Mouse (Mus musculus): Measurements from ENCODE around the gene Scn8a. TPM values are rescaled to one million over a fixed set of nuclear protein-coding genes. Genes with fewer than 3 reads are reported as not detected.

The Scn8a gene
- polyA plus RNA-seq, 1 experiment from 2014 or later, result 19.0 TPM

DNA sequence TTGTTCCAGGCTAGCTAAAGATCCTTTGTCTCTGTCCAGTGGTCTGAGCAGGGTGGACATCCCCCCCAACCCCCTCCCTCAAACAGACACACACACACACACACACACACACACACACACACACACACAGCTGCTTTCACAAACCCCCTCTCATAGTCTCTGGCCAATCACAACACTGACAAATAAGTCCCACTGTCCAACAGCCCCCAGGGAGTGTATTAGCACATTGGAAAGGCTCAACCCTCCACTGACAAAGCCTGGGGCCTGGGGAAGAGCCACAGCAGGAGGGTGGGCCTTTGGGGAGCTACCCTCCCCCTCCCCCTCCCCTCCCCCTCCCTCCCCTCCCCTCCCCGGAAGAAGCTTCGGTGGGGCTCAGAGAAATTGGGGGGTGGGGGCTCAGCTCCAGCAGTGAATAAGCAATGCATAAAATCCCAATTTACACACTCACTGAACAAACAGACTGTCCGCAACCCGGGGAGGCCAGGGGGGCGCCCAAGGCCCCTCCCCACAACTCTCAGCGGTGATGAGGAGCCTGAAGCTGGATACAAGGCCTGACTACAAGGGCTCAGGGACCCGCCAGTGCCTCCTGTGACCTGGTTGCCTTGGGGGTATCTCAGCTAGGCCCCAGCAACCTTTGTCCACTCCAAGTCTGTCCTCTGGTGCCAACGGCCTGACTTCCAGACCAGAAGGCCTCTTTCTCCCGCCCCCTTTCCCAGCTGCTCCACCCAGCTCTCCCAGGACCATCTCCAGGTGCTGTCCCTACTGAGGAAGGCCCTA, 197.4 kb downstream of the Scn8a start:
- H3K9me3 ChIP-seq (ENCODE audit: control insufficient read depth, low read length), result no peaks in the 10 kb centered on the region
- no peaks in the 10 kb centered on the region for H3K36me3 ChIP-seq (ENCODE audit: control insufficient read depth, insufficient read depth, low read length)
- peaks cover 41% of the 10 kb centered on the region for H3K4me1 ChIP-seq (ENCODE audit: control insufficient read depth, insufficient read depth, low read length)
- no peaks in the 10 kb centered on the region for H3K27me3 ChIP-seq (ENCODE audit: control insufficient read depth, insufficient read depth, low read length)
- ATAC-seq (ENCODE audit: low FRiP score, low TSS enrichment) (peak; percentile 69; the same call in 1 of the 2 replicates), DNase-seq (peak; percentile 62)
- WGBS, result 6% methylated on average over 7 of the region's 9 CpGs
- H3K4me2 ChIP-seq (ENCODE audit: low read length), result no peak overlapping the region
- no peak overlapping the region for H3K4me3 ChIP-seq (replicated peaks; ENCODE audit: low read depth, low read length)
- no peak overlapping the region for H3K9ac ChIP-seq (replicated peaks; ENCODE audit: low read length)
- 0 out of 2 replicates have a peak overlapping the region, but pooled peaks have one; percentile 26 for H3K27ac ChIP-seq (replicated peaks; ENCODE audit: low read depth, low read length)

DNA sequence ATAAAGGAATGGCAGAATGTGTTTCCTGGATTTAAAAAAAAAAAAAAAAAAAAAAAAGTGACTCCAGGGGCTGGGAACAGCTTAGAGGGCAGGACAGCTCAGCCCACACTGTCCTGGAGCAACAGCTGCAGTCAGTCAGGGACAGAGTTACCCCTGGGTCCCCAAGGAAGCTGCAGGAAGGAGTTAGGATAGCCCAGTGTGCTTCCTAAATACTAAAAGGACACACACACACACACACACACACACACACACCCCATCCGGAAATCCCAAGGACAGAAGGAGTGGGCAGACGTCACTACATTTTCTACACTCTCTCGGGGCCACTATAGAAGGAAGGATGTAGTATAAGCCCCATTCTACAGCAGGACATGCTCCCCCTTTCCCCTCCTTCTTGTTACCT, 198.4 kb downstream of the Scn8a start:
- Histone ChIP-seq H3K9me3 (ENCODE audit: control insufficient read depth, low read length) (no peaks in the 10 kb centered on the region), H3K4me3 (replicated peaks; ENCODE audit: low read depth, low read length) (no peak overlapping the region), H3K27me3 (ENCODE audit: control insufficient read depth, insufficient read depth, low read length) (no peaks in the 10 kb centered on the region), H3K4me1 (ENCODE audit: control insufficient read depth, insufficient read depth, low read length) (peaks cover 41% of the 10 kb centered on the region), H3K27ac (replicated peaks; ENCODE audit: low read depth, low read length) (no peak overlapping the region), H3K4me2 (ENCODE audit: low read length) (no peak overlapping the region), H3K36me3 (ENCODE audit: control insufficient read depth, insufficient read depth, low read length) (no peaks in the 10 kb centered on the region), H3K9ac (replicated peaks; ENCODE audit: low read length) (no peak overlapping the region)
- 35% methylated on average over 3 of the region's 3 CpGs for WGBS
- ATAC-seq (ENCODE audit: low FRiP score, low TSS enrichment) (no peak), DNase-seq (no peak)

DNA sequence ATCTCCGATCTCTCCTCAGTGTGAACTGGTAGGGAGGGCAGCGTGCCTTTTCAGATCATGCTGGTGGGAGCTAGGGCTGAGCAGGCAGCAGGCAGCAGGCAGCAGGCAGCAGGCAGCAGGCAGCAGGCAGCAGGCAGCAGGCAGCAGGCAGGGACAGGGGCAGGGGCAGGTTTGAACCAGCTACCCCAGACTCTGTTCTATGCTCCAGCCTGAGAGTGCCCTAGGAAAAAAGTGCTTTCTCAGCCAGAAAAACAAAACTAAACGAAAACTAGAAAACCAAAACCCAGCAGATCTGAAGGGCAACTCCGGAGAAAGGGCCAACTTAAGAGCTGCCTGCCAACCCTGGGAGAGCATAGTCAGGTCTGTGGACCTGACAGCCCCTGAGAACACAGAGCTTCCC, 199.0 kb downstream of the Scn8a start:
- no peak overlapping the region for H3K27ac ChIP-seq (replicated peaks; ENCODE audit: low read depth, low read length)
- DNase-seq (no peak), ATAC-seq (ENCODE audit: low FRiP score, low TSS enrichment) (no peak)
- no peaks in the 10 kb centered on the region for H3K9me3 ChIP-seq (ENCODE audit: control insufficient read depth, low read length)
- H3K9ac ChIP-seq (replicated peaks; ENCODE audit: low read length), result no peak overlapping the region
- H3K4me2 ChIP-seq (ENCODE audit: low read length), result no peak overlapping the region
- H3K4me3 ChIP-seq (replicated peaks; ENCODE audit: low read depth, low read length), result no peak overlapping the region
- 39% methylated on average over 4 of the region's 4 CpGs for WGBS
- H3K27me3 ChIP-seq (ENCODE audit: control insufficient read depth, insufficient read depth, low read length), result no peaks in the 10 kb centered on the region
- peaks cover 41% of the 10 kb centered on the region for H3K4me1 ChIP-seq (ENCODE audit: control insufficient read depth, insufficient read depth, low read length)
- H3K36me3 ChIP-seq (ENCODE audit: control insufficient read depth, insufficient read depth, low read length), result no peaks in the 10 kb centered on the region

DNA sequence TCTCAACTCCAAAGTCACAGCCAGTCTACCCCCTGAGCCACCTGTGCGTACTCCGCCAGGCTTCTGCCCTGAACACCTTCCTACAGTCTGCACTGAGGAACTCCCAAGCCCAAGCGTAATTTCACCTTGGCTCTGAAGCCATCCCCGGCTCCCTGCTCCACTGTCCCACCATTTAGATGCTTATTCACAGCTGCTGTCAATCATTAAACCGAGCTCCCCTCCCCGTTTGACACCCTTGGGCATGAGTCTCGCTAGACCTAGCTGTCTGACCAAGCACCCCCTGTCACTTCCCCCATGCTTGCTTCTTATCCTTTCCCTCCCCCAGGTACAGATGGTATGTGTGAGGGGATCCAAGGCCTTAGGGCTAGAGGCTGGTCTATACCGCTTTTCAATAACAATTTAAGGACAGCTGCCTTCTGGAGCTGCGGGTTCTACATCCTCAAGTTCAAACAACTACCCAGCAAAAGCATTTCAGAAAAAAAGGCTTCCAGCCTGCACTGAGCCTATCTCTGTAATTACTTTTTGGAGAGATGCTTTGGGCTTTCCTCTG, 200.1 kb downstream of the Scn8a start:
- Histone ChIP-seq H3K4me2 (ENCODE audit: low read length) (no peak overlapping the region), H3K4me1 (ENCODE audit: control insufficient read depth, insufficient read depth, low read length) (peaks cover 41% of the 10 kb centered on the region), H3K4me3 (replicated peaks; ENCODE audit: low read depth, low read length) (no peak overlapping the region), H3K36me3 (ENCODE audit: control insufficient read depth, insufficient read depth, low read length) (no peaks in the 10 kb centered on the region), H3K9ac (replicated peaks; ENCODE audit: low read length) (no peak overlapping the region), H3K27me3 (ENCODE audit: control insufficient read depth, insufficient read depth, low read length) (no peaks in the 10 kb centered on the region), H3K27ac (replicated peaks; ENCODE audit: low read depth, low read length) (no peak overlapping the region), H3K9me3 (ENCODE audit: control insufficient read depth, low read length) (no peaks in the 10 kb centered on the region)
- 45% methylated on average over 9 of the region's 9 CpGs for WGBS
- ATAC-seq (ENCODE audit: low FRiP score, low TSS enrichment) (no peak), DNase-seq (no peak)

DNA sequence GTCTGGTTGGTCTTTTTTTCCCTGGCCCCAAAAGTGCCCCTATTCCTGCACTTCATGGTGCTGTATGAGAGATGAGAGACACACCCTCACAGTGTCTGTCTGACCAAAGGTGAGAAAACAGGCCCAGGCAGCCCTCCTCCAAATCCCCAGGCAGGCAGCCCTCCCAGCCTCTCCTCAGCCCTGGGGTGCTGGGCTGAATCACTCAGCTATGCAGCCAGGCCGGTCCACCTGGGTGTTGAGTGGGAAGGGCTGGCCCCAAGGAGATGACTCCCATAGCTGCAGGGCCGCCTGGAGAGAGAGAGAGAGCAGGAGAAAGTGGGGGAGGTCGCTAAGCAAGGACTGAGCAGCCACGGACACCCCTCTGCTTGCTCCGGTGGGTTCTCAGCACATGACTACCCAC, 201.1 kb downstream of the Scn8a start:
- no peaks in the 10 kb centered on the region for H3K9me3 ChIP-seq (ENCODE audit: control insufficient read depth, low read length)
- WGBS, result 31% methylated on average over 5 of the region's 5 CpGs
- no peak overlapping the region for H3K27ac ChIP-seq (replicated peaks; ENCODE audit: low read depth, low read length)
- H3K27me3 ChIP-seq (ENCODE audit: control insufficient read depth, insufficient read depth, low read length), result no peaks in the 10 kb centered on the region
- ATAC-seq (ENCODE audit: low FRiP score, low TSS enrichment) (no peak), DNase-seq (no peak)
- H3K4me1 ChIP-seq (ENCODE audit: control insufficient read depth, insufficient read depth, low read length), result peaks cover 38% of the 10 kb centered on the region
- H3K36me3 ChIP-seq (ENCODE audit: control insufficient read depth, insufficient read depth, low read length), result no peaks in the 10 kb centered on the region
- H3K4me2 ChIP-seq (ENCODE audit: low read length), result no peak overlapping the region
- no peak overlapping the region for H3K4me3 ChIP-seq (replicated peaks; ENCODE audit: low read depth, low read length)
- no peak overlapping the region for H3K9ac ChIP-seq (replicated peaks; ENCODE audit: low read length)

DNA sequence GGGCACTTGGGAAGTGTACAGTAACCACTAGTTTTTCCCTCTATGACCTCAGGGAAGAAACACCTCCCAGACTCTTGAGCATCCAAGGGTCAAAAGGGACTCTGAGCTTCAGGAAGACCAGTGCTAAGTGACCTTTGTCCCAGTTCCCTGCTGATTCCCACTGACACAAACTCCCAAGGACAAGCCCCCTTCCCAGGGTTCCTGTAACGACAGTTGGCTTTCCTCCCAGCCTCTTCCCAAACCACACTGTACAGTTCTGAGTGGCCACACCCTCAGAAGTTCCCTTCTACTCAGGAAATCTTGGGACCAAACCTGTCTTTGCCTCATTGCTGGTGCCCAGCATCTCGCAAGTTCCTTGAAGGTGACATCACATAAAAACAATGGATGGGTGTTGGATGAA, 203.1 kb downstream of the Scn8a start:
- H3K4me2 ChIP-seq (ENCODE audit: low read length), result no peak overlapping the region
- H3K36me3 ChIP-seq (ENCODE audit: control insufficient read depth, insufficient read depth, low read length), result no peaks in the 10 kb centered on the region
- 66% methylated on average over 2 of the region's 2 CpGs for WGBS
- no peak for DNase-seq
- H3K9ac ChIP-seq (replicated peaks; ENCODE audit: low read length), result no peak overlapping the region
- H3K4me1 ChIP-seq (ENCODE audit: control insufficient read depth, insufficient read depth, low read length), result peaks cover 37% of the 10 kb centered on the region
- no peaks in the 10 kb centered on the region for H3K9me3 ChIP-seq (ENCODE audit: control insufficient read depth, low read length)
- H3K27me3 ChIP-seq (ENCODE audit: control insufficient read depth, insufficient read depth, low read length), result no peaks in the 10 kb centered on the region
- no peak for ATAC-seq (ENCODE audit: low FRiP score, low TSS enrichment)
- H3K4me3 ChIP-seq (replicated peaks; ENCODE audit: low read depth, low read length), result no peak overlapping the region
- no peak overlapping the region for H3K27ac ChIP-seq (replicated peaks; ENCODE audit: low read depth, low read length)

DNA sequence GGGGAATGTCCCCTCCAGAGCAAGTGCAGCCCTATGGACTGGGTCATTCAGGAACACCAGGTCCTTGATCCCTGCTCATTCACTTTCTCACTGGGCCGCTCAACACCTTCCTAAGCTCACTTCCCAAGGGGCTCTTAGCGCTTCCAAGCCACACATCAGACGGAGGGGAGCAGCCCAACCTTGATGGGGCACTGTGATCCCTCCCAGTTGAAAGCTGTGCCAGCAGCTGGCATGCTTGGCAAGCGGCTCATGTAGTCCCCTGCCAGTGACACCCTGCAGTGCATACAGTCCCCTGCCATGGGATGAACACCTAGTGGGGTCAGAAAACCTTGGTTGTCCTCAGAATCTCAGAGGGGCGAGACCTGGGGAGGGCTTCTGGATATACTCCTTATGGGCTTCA, 204.4 kb downstream of the Scn8a start:
- DNase-seq (no peak), ATAC-seq (ENCODE audit: low FRiP score, low TSS enrichment) (no peak)
- Histone ChIP-seq H3K9me3 (ENCODE audit: control insufficient read depth, low read length) (no peaks in the 10 kb centered on the region), H3K4me2 (ENCODE audit: low read length) (no peak overlapping the region), H3K27ac (replicated peaks; ENCODE audit: low read depth, low read length) (no peak overlapping the region), H3K9ac (replicated peaks; ENCODE audit: low read length) (no peak overlapping the region), H3K4me1 (ENCODE audit: control insufficient read depth, insufficient read depth, low read length) (peaks cover 38% of the 10 kb centered on the region), H3K4me3 (replicated peaks; ENCODE audit: low read depth, low read length) (no peak overlapping the region), H3K36me3 (ENCODE audit: control insufficient read depth, insufficient read depth, low read length) (no peaks in the 10 kb centered on the region), H3K27me3 (ENCODE audit: control insufficient read depth, insufficient read depth, low read length) (no peaks in the 10 kb centered on the region)
- 68% methylated on average over 5 of the region's 5 CpGs for WGBS

DNA sequence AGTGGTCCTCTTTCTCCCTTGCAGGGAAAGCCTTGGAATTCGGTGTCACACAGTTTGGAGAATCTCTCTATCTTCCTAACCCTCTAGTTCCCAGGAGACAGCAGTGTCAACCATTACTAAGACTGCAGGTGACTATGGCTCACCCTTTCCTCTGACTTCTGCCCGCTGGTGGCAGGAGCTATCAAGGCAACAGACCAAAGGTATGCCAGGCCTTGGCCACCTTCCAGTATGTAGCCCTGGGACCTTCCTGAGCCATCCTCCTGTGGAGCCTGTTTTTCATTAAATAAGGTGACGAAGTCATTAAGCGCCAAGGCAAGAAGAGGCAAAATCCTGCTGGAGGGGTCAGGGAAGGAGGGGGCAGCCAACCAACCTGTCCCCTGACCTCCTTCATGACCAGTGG, 205.5 kb downstream of the Scn8a start:
- H3K27ac ChIP-seq (replicated peaks; ENCODE audit: low read depth, low read length), result no peak overlapping the region
- no peak for ATAC-seq (ENCODE audit: low FRiP score, low TSS enrichment)

DNA sequence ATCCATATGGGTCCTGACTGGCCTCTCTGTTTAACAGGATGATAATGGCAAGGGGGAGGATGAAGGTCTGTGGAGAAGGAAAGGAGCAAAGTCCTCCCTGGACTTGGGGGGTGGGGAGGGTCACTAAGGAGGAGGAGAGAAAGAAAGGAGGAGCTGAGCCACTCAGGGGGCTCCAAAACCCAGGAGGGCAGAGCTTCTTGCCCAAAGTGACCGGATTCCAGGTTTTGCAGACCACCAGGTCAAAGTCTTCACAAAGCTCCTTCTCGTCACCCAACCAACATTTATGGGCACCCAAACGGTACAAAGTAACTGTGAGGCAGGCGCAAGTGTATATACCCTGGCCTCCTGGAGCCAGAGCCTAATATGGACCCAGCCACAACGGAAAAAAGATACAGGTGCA, 206.0 kb downstream of the Scn8a start:
- ATAC-seq (ENCODE audit: low FRiP score, low TSS enrichment), result no peak
- no peak for DNase-seq
- H3K4me1 ChIP-seq (ENCODE audit: control insufficient read depth, insufficient read depth, low read length), result peaks cover 25% of the 10 kb centered on the region
- H3K36me3 ChIP-seq (ENCODE audit: control insufficient read depth, insufficient read depth, low read length), result no peaks in the 10 kb centered on the region
- H3K9ac ChIP-seq (replicated peaks; ENCODE audit: low read length), result no peak overlapping the region; the same call in 1 of the 2 replicates
- no peaks in the 10 kb centered on the region for H3K9me3 ChIP-seq (ENCODE audit: control insufficient read depth, low read length)
- WGBS, result 21% methylated on average over 5 of the region's 5 CpGs
- 0 out of 2 replicates have a peak overlapping the region, but pooled peaks have one; percentile 58 for H3K4me3 ChIP-seq (replicated peaks; ENCODE audit: low read depth, low read length)
- peak overlapping the region; percentile 73; the same call in 1 of the 2 replicates for H3K27ac ChIP-seq (replicated peaks; ENCODE audit: low read depth, low read length)
- H3K27me3 ChIP-seq (ENCODE audit: control insufficient read depth, insufficient read depth, low read length), result no peaks in the 10 kb centered on the region
- peak overlapping the region; percentile 89 for H3K4me2 ChIP-seq (ENCODE audit: low read length)

More for the DNA sequence above, 205.5 kb downstream of the Scn8a start:
- H3K36me3 ChIP-seq (ENCODE audit: control insufficient read depth, insufficient read depth, low read length), result no peaks in the 10 kb centered on the region
- DNase-seq, result no peak
- WGBS, result 64% methylated on average over 4 of the region's 4 CpGs
- H3K9me3 ChIP-seq (ENCODE audit: control insufficient read depth, low read length), result no peaks in the 10 kb centered on the region
- no peak overlapping the region for H3K4me3 ChIP-seq (replicated peaks; ENCODE audit: low read depth, low read length)
- H3K4me1 ChIP-seq (ENCODE audit: control insufficient read depth, insufficient read depth, low read length), result peaks cover 30% of the 10 kb centered on the region
- H3K27me3 ChIP-seq (ENCODE audit: control insufficient read depth, insufficient read depth, low read length), result no peaks in the 10 kb centered on the region
- H3K9ac ChIP-seq (replicated peaks; ENCODE audit: low read length), result no peak overlapping the region
- H3K4me2 ChIP-seq (ENCODE audit: low read length), result no peak overlapping the region
